Mouse (Mus musculus): ENCODE data around the gene Pcp2.
"Not testable (repeated sequence)": the region's sequence is repeated elsewhere in the genome, so short reads cannot be mapped to it uniquely, and the experiment has no call there.

The Pcp2 gene

DNA sequence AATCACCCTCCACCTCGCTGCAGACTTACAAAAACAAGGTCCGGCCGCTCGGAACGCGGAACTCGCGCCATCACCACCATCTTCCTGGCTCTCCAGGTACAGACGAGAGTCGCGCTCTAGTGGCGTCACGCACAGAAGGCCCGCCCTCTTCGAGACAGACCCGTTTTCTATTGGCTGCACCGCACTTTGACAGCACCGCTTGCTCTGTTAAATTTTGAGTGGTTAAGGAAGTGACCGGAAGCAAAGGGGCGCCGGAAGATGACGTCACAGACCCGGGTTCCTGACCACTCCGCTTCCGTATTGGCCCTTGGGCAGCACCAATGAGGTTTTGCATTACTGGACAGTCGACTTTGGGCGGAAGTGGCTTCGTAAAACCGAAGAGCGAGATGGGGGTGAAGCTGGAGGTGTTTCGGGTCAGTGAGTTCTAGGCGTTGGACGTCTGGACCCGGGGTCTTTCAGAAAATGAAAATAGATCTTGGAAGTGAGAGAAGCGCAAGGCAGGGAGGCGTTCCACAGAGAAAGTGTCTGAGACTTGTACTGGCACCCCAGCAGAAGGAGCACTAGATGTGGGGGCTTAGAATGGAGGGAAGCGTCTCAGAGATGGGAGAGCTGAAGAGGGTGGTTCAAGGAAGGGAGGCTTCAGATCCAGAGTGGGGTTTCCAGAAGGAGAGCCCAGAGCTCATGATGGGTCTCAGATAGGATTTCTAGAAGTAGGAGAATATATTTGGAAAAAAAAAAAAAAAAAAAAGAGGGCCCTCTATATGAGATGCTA is 4.0 kb downstream of the Pcp2 start, which contains the start of the genes Xab2 and Pet100:
TSS of gene Xab2 (minus strand) at position 118 of the 772 bp plus-strand sequence.
TSS of gene Pet100 (plus strand) at position 350 of the 772 bp plus-strand sequence.
- DNase-seq = peak; percentile 98

DNA sequence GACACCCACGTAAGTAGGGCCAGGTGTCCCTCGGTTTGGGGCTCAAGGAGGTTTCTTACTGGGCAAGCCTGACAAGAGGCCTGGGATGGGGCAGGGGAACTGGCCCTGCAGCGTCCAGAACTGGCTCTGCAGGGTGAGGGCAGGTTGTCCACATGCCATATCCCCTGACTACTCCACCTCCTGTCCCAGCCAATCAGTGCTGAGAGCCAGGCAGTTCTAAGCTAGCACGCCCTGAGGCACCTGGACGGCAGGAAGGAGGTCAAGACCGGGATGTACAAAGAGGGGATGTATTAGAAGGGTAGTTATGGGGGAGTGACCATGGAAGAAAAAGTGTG is 15.6 kb downstream of the Pcp2 start:
- DNase-seq = no peak

DNA sequence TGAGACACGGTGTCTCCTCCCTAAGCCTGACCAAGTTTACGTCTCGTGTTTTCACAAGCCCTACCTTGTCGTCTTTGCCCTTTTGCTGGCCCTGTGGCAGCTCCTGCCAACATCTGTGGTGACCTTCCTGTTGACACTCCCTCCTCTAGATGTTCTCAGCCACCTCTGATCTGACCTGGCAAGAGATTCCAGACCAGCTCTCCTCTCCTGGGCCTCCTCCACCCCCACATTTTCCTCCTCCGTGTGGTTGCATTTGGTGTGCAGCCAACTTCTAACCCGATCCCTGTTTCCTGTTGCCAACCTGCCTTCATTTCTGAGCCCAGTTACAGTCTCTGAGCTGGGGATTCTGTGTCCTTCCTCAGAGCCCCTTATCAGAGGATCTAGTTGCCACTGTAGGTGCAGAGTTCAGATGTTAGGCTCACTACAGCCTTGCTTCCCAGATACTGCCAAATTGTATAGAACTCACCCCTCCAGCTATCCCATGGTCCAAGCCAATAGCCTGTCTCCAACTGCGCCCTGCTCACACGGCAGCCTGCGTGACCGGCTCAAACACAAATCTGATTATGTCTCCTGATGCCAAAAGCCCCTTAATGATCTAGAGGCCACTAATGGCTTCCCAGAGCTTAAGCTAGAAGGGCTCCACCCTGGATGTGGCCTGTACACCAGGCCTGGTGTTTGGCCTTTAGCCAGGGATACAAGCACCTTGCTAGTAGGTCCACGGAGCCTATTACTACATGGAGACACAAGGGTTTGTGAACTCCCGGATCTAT is 16.1 kb downstream of the Pcp2 start:
- DNase-seq = no peak

DNA sequence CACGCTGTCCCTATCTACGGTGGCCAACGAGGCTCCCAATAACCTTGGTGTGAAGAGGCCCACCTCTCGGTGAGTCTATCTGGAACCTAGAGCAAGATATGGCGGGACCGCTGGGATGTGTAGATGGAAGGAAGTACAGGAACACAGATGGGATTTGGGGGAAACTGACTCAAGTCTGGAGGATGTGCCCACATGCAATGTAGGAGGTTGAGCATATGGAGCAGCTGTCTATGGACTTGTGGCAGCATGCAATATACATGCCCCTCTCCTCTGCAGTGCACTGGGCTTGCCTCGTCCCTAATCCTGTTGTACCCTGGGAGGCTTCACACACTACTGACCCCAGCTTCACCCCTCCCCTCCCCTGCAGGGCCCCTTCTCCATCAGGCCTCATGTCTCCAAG is 17.5 kb downstream of the Pcp2 start:
- DNase-seq = no peak

DNA sequence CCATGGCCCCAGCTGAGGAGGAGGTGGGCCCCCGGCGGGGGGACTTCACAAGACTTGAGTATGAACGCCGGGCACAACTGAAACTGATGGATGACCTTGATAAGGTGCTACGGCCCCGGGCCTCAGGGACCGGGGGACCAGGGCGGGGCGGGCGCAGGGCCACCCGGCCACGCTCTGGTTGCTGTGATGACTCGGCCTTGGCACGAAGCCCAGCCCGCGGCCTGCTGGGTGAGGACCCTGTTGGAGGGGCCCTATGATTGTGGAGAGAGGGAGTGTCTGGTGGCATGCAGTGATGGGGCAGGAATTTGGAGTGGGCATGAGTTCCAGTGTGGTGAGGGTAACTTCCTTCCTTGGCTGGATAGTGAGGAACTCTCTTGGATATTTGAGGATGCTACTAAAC is 18.8 kb downstream of the Pcp2 start:
- no peak for DNase-seq

DNA sequence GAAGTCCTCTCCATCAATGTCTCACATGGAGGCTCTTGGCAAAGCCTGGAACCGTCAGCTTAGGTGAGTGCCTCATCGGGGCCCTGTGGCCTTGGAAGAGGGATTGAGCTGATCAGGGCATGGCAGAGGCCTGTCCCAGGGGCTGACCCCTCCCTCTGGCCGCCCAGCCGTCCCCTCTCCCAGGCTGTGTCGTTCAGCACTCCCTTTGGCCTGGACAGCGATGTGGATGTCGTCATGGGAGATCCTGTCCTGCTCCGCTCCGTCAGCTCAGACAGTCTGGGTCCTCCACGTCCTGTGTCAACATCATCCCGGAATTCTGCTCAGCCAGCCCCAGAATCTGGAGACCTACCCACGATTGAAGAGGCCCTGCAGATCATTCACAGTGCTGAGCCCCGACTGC is 21.9 kb downstream of the Pcp2 start:
- no peak for DNase-seq

GRCm38 (mm10) chr8:3600401-3600800 is 24.9 kb downstream of the Pcp2 start:
- DNase-seq = no peak

GRCm38 (mm10) chr8:3599219-3599618 is 26.1 kb downstream of the Pcp2 start:
- no peak for DNase-seq

DNA sequence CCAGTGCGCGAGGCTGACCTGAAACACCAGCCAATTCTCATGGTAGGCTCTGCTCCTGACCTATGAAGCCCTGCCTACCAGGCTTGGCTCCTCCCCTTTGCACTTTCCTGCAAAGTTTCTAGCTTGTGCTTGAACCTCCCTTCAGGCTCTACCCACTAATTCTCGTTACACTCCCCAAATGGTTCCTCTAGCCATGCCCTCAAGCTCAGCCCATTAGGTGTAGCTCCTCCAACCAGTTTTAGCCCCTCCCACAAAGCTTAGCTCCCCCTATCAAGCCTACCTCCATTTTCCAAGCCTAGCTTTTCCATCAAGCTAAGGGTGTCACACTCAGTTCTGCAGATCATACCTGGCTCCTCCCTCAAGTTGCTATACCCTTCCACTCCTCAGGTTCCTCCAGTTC is 27.3 kb downstream of the Pcp2 start:
- DNase-seq = no peak

- no peak for DNase-seq
Measured at GRCm38 (mm10) chr8:3594466-3594865, 30.9 kb downstream of the Pcp2 start.

DNA sequence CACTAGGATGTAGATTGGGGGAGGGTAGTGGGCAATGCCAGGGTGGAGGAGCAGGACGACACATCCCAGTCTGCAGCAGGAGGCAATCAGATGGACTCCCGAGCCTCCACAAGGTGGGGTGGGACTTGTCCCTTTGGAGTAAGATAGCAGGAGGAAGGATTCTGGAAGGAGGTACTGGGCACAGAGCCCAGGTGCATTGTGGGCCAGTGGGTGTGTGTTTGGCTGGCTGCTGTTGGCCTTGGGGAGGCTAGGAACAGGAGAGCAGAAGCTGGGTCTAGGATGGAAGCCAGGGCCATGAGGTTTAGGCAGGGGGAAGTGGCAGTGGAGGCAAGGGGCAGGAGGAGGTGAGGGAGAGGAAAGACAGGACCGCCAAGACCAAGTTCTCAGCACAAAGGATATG is 31.9 kb downstream of the Pcp2 start:
- no peak for DNase-seq

GRCm38 (mm10) chr8:3588258-3588633 is 37.1 kb downstream of the Pcp2 start:
- DNase-seq = no peak

GRCm38 (mm10) chr8:3587391-3588257 is 37.7 kb downstream of the Pcp2 start:
- peak; percentile 72 for DNase-seq

- no peak for DNase-seq
Measured at GRCm38 (mm10) chr8:3586993-3587390, 38.4 kb downstream of the Pcp2 start, which contains the start of gene Camsap3. Gene Camsap3 (plus strand): TSS chr8:3587293.

- no peak for DNase-seq
Measured at GRCm38 (mm10) chr8:3586452-3586851, 38.9 kb downstream of the Pcp2 start.

DNA sequence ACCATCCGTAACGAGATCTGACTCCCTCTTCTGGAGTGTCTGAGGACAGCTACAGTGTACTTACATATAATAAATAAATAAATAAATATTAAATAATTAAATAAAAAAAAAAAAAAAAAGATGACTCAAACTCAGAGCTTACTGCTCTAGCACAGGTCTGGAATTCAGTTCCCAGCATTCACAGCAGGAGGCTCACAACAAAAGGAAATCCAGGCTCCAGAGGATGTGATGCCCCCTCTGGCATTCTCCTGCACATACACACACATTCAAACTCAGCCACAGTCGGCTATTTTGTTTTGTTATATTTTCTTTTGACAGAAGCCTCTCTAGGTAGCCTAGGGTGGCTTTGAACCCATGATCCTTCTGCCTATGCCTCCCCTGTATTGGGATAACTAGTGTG is 43.4 kb downstream of the Pcp2 start:
- DNase-seq = not testable (repeated sequence)

DNA sequence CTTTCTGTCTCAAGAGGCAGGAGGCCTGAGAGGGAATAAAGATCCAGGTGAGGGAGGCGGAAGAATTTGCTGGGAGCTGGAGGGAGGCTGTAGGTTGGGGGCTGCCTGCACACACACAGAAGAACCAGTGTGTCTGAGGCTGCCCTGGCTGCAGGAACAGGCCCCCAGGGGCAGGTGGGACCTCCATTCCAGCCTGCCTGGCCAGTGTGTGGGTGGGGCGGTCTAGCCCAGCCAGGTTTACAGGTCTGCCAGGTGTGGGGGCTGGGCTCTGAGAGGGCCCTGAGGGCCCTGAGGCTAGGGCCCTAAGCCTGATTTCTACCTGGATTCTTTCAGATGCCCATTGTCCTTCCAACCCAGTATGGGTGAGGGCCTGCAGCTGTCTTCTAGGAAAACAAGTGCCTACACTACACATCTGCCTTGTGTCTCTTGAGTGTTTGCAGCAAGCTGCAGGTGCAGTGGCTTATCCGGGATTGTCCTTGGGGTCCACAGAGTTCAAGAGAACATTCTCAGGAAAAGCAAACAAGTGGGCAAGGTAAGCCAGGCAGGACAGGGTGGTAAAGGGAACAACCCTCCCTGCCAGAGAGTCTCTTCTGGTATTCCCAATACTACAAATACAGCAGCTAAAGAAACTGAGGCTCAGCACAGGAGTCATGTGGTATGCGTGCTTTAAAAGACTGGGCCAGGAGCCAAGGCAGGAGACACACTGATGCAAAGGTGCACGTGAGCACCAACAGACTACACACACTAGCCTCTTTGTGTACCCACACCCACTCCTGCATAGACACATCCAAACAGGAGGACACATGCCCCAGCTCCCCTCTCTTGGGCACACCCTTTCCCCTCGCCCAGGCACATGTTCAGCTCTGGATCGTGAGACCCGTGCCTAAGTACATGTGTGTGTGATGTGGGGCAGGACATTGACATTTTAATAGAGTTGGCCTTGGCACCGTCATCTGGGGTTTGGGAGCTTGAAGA is 45.7 kb downstream of the Pcp2 start:
- no peak for DNase-seq

DNA sequence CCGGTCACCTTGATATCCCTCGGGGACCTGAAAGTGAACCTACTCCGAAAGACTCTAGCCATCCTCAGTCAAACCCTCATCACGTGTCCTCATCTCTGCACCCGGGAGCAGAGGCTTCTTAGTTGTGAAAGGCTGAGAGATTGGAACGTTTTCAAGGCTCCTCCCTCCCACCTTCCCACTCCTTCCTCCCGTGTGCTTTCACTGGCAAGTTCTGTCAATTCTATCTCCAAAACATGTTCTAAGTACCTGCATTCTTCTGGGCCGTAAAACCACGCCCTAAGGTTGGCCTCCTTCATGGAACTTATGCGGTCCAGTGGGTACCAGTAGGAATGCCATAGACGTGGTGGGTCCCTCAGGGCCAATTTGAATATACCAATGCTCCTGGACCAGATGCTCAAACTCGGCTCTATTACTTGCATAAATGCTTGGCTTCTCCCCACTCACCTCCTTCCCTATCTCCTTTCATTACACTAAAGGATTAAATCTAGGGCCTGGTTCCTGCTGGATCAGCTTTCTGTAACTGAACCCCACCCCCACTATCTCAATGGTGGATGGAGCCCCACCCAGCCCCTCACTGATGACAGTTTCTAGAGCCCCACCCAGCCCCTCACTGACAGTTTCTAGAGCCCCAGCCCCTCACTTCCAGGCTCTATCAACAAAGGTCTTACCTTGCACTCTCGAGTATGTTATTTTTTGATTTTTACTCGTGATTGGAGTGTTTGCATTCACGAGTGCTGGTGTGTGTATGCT is 49.0 kb downstream of the Pcp2 start:
- no peak for DNase-seq

DNA sequence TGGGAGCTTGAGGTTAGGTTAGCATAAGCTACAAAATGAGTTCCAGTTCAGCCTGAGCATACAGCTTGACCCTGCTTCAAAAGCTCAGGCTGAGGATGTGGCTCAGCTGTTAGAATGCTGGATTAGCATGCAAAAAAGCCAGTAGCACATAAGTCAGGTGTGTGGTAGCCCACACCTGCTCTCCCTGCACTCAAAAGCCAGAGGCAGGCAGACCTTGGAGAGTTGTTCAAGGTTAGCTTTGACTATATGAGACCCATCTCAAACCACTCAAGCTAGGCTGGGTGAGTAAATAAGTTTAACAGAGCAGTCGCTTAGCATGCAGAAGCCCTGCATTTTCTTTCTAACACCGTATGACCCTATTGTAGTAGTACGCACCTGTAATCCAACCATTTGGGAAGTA is 50.8 kb downstream of the Pcp2 start:
- DNase-seq = no peak

Data from right cerebral cortex, postnatal 14 days (tissue).